Mouse (Mus musculus) midbrain, postnatal 0 days (tissue): ENCODE results near the gene Tlk2. TPM values are rescaled to one million over a fixed set of nuclear protein-coding genes. Genes with fewer than 3 reads are reported as not detected.

Source experiments
- ATAC-seq: fragments of 200-750 bp; cut with Nextera tagmentation; 2 replicates; pipeline ENCODE4 v1.8.0; 2017; ENCODE audit warnings: moderate number of reproducible peaks, mild to moderate bottlenecking, moderate TSS enrichment, moderate library complexity; ENCODE audit not compliant: low FRiP score
- DNase-seq: peaks from one replicate; pipeline ENCODE4 v3.0.0-alpha.2; 2015; ENCODE audit warnings: low spot score
- H3K27ac ChIP-seq: fragments of 300-500 bp; sonication (generic); 2 replicates; pipeline ENCODE4 v1.5.1; 2014; ENCODE audit warnings: low read depth, mild to moderate bottlenecking, low read length, mixed read lengths
- H3K27me3 ChIP-seq: fragments of 300-500 bp; sonication (generic); 2 replicates; pipeline ENCODE4 v1.6.1; 2014; ENCODE audit warnings: low read length, control low read depth, mixed read lengths; ENCODE audit not compliant: insufficient read depth
- H3K36me3 ChIP-seq: fragments of 300-500 bp; sonication (generic); 2 replicates; pipeline ENCODE4 v1.6.1; 2014; ENCODE audit warnings: low read length, control low read depth, mixed read lengths; ENCODE audit not compliant: insufficient read depth
- H3K4me1 ChIP-seq: fragments of 300-500 bp; sonication (generic); 2 replicates; pipeline ENCODE4 v1.6.1; 2014; ENCODE audit warnings: mild to moderate bottlenecking, control low read depth, antibody characterized with exemption, low read length, mixed read lengths; ENCODE audit not compliant: insufficient read depth
- H3K4me2 ChIP-seq: fragments of 300-500 bp; sonication (generic); 2 replicates; pipeline ENCODE4 v1.6.1; 2014; ENCODE audit warnings: low read depth, mild to moderate bottlenecking, low read length, mixed read lengths; ENCODE audit not compliant: poor library complexity, severe bottlenecking
- H3K4me3 ChIP-seq: fragments of 300-500 bp; sonication (generic); 2 replicates; pipeline ENCODE4 v1.5.1; 2014; ENCODE audit warnings: low read depth, mild to moderate bottlenecking, low read length, moderate library complexity
- H3K9ac ChIP-seq: fragments of 300-500 bp; sonication (generic); replicated peaks from 2 replicates; pipeline ENCODE4 v1.6.1; 2014; ENCODE audit warnings: mild to moderate bottlenecking, low read length, moderate library complexity, mixed read lengths; ENCODE audit not compliant: poor library complexity, severe bottlenecking
- H3K9me3 ChIP-seq: fragments of 300-500 bp; sonication (generic); 2 replicates; pipeline ENCODE4 v1.6.1; 2016; ENCODE audit warnings: low read length, control low read depth
- CTCF ChIP-seq: IDR thresholded peaks from 2 replicates; pipeline ENCODE4 v1.5.1; 2016; ENCODE audit warnings: antibody characterized with exemption, mild to moderate bottlenecking
- WGBS: fragments of 180-500 bp; shearing (Covaris S2); extraction: QIAGEN DNeasy Blood & Tissue Kit; methylation state at CpG from one replicate; pipeline ENCODE4 v1.1.7; 2014; 5-methylcytosine and 5-hydroxymethylcytosine counted together
- polyA plus RNA-seq: library from polyadenylated mRNA; unstranded; fragments of >200 nt; fragmentation: Nextera tagmentation; extraction: Ambion mirVana; gene quantifications from 2 replicates; pipeline ENCODE4 v1.2.1, GENCODE M21; 2015
- total RNA-seq: library from RNA; depleted of rRNA; stranded (reverse); fragments of >200 nt; gene quantifications from 2 replicates; pipeline ENCODE4 v1.2.3, GENCODE M21; 2014

Tlk2 gene
- total and polyA plus RNA-seq, 2 experiments from 2014 or later = 15.3 to 66.5 TPM

DNA sequence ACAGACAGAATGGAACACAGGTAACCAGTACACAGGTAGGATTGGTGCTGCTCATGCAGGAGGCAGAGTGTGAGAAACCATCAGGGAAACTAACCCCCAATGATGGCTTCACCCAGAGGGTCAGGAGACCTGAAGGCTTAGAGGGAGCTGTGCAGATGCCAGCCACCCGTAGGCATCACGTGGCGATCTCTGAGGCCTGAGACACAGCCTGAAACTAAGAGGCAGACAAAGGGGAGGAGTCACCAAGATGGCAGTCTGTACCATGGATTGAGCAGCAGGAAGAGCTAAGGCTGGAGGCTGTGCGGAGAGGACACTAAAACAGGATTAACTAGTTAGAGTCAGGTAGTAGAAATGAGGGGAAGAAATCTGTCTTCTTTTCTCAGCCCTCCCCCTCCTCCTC, 27.9 kb upstream of the Tlk2 start:
- WGBS = 53% methylated on average over 4 of the region's 4 CpGs
- H3K27ac ChIP-seq = no peak overlapping the region
- H3K9me3 ChIP-seq = no peaks in the 10 kb centered on the region
- no peaks in the 10 kb centered on the region for H3K27me3 ChIP-seq
- no peaks in the 10 kb centered on the region for H3K36me3 ChIP-seq
- no peak overlapping the region for H3K4me3 ChIP-seq
- TF ChIP-seq CTCF = no peak
- H3K9ac ChIP-seq = no peak overlapping the region
- H3K4me1 ChIP-seq = no peaks in the 10 kb centered on the region; the same call in 1 of the 2 replicates
- no peak overlapping the region for H3K4me2 ChIP-seq
- DNase-seq = no peak
- ATAC-seq = no peak

DNA sequence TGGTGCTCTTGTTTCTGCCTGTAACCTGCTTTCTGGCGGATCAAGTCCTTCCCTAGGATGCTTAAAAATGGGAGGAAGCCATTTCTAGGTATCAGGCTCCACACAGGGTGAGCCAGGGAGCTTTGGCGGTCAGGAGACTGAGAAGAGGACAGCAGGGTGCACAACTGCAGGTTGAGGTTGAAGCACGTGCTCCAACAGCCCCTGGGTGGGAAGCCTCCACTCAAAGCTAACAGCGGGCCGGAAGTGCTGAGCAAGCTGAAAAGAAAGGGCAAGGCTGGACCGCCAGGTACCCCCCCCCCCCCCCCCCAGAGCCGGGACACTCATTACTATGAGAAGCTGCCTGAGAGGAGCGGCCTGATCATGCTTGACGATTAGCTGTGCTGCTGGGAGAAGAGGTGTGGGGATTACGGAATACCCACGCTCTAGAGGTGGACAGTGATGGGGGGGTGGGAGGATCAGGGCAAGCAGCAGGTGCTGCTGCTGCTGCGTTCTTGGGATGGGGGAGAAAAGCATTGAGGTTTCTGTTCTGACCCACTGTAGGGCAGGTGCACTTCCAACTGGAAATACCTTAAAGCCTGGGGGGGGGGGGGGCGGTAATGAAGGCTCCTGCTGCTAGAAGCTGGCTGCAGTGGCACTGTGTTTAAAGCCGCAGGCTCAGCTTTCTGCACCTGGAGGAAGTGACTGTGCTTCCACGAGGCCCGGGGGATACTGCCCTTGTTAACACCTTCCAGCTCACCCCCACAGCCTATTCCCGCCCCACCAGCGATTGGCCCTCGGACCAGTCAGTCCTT, 27.2 kb upstream of the Tlk2 start:
- DNase-seq (no peak), ATAC-seq (no peak)
- no peak overlapping the region; the same call in 1 of the 2 replicates for H3K9ac ChIP-seq

DNA sequence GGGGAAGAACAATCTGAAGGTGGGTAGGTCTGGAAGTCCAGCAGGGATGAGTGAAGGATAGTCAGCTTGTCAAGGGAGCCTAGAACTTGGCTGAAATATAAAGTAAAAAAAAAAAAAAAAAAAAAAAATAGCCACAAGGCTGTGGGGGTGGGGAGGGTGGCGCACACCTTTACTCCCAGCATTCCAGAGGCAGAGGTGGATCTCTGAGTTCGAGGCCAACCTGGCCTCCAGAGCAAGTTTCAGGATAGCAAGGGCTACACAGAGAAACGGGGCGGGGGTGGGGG, 26.6 kb upstream of the Tlk2 start:
- no peak overlapping the region for H3K27ac ChIP-seq
- H3K36me3 ChIP-seq = no peaks in the 10 kb centered on the region
- no peaks in the 10 kb centered on the region; the same call in 1 of the 2 replicates for H3K4me1 ChIP-seq
- no peaks in the 10 kb centered on the region for H3K27me3 ChIP-seq
- H3K9me3 ChIP-seq = no peaks in the 10 kb centered on the region
- no peak for DNase-seq
- ATAC-seq = no peak
- no peak for TF ChIP-seq CTCF
- WGBS = 80% methylated on average over 1 of the region's 4 CpGs
- no peak overlapping the region for H3K4me3 ChIP-seq
- no peak overlapping the region for H3K9ac ChIP-seq
- H3K4me2 ChIP-seq = peak overlapping the region; percentile 20; the same call in 1 of the 2 replicates

More for the DNA sequence above, 27.2 kb upstream of the Tlk2 start:
- H3K4me1 ChIP-seq = no peaks in the 10 kb centered on the region; the same call in 1 of the 2 replicates
- 19% methylated on average over 18 of the region's 19 CpGs for WGBS
- no peaks in the 10 kb centered on the region for H3K27me3 ChIP-seq
- no peaks in the 10 kb centered on the region for H3K9me3 ChIP-seq
- no peak overlapping the region for H3K27ac ChIP-seq
- no peak overlapping the region for H3K4me3 ChIP-seq
- TF ChIP-seq CTCF = no peak
- H3K36me3 ChIP-seq = no peaks in the 10 kb centered on the region
- H3K4me2 ChIP-seq = peak overlapping the region; percentile 20

DNA sequence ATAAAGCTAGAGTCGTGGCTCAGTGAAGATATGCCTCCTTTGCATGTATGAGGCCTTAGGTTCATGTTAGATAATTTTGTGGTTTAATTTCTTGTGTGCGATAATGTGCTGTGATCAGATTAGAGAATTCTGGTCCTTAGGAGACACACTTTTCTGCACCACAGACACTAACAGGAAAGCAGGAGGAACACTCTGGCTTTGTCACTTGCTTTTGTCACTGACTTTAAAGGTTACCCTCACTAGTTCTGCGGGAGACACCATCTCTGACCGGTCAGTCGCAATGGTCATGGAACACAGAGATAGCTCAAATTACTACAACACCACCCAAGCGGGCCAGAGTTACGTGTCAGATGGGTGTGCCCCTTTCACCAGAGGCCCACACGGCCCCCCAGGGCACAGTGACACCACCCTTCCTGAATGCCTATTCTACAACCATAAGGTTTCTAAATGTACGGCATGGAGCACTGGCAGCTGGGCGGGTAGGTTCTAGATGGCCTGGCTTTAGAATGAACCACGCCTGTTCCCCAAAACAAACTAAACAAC, 26.2 kb upstream of the Tlk2 start:
- Histone ChIP-seq H3K4me2 (no peak overlapping the region), H3K27ac (no peak overlapping the region), H3K36me3 (no peaks in the 10 kb centered on the region), H3K4me3 (no peak overlapping the region), H3K4me1 (no peaks in the 10 kb centered on the region; the same call in 1 of the 2 replicates), H3K9me3 (no peaks in the 10 kb centered on the region), H3K9ac (no peak overlapping the region), H3K27me3 (no peaks in the 10 kb centered on the region)
- WGBS = 87% methylated on average over 11 of the region's 11 CpGs
- ATAC-seq (no peak), DNase-seq (no peak)
- no peak for TF ChIP-seq CTCF

DNA sequence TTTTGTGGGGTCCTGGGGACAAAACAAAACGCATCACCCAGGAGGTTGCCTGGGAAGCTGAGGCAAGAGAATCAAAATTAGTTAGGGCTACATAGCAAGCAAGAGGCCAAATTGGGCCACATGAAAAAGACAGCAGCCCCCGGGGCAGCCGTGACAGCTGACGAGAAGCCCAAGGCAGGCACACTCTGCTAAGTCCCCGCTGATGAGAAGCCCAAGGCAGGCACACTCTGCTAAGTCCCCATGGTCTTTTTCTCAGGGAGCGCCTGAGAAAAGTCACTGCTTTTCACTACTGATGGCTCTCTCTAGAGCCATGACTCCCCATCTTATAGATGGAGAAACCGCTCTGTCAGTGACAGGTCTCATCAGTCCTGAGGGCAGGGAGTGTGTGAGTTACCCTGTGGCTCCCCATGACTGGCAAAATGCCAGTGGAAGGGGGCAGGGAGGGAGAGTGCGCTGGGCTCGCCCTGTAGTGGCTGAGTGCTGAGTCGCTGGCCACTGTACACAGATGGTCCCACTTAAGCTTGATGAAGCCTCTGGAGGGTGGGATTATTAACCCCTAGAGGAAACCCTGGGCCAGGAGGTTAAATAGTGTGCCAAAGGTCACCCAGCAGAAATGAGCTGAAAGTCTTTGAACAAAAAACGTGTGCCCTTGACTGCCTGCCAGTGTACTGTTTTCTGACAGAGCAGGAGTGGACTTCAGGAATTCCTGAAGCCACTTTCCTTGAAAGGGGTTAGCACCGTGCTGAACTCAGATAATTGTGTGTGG, 25.4 kb upstream of the Tlk2 start:
- ATAC-seq (peak; percentile 54; the same call in 1 of the 2 replicates), DNase-seq (peak; percentile 35)
- Histone ChIP-seq H3K9me3 (no peaks in the 10 kb centered on the region), H3K27ac (no peak overlapping the region), H3K4me2 (no peak overlapping the region), H3K9ac (no peak overlapping the region), H3K27me3 (no peaks in the 10 kb centered on the region), H3K4me1 (no peaks in the 10 kb centered on the region; the same call in 1 of the 2 replicates), H3K4me3 (no peak overlapping the region), H3K36me3 (no peaks in the 10 kb centered on the region)
- 31% methylated on average over 12 of the region's 12 CpGs for WGBS
- no peak for TF ChIP-seq CTCF

DNA sequence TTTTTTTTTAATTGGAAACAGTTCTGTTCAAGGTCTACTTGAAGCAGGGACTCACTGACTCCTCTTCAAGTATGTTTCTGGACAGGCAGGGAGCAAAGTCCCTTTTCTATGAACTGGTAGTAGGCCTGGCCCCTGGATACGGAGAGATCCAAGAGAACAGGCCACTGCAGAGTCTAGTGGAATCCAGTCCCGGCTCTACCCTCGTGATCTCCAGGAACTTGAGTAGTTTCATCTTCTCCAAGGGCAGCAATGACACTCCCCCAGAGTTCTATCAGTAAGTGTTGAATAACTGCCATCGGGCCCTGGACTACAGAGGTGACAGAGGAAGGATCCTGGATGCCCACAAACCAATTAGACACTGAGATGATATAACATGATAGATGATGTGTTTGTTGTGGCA, 22.7 kb upstream of the Tlk2 start:
- Histone ChIP-seq H3K4me1 (no peaks in the 10 kb centered on the region; the same call in 1 of the 2 replicates), H3K27ac (no peak overlapping the region), H3K9me3 (no peaks in the 10 kb centered on the region), H3K4me3 (no peak overlapping the region), H3K27me3 (no peaks in the 10 kb centered on the region), H3K36me3 (no peaks in the 10 kb centered on the region), H3K4me2 (no peak overlapping the region), H3K9ac (no peak overlapping the region)
- DNase-seq = no peak
- TF ChIP-seq CTCF = no peak
- 79% methylated on average over 4 of the region's 4 CpGs for WGBS
- no peak for ATAC-seq
